Mouse (Mus musculus): ENCODE results near the gene Mgat4b. TPM values are rescaled to one million over a fixed set of nuclear protein-coding genes. Genes with fewer than 3 reads are reported as not detected.

Mgat4b gene
- total RNA-seq, 2 experiments from 2014 or later = 9.1 to 22.2 TPM

Other genes with a start within 250 kb of the Mgat4b start
- 424 and 462 TPM in 2 replicates for gene Rnf130, start 185.5 kb upstream of the Mgat4b start, total RNA-seq (2015)
- 408 and 436 TPM in 2 replicates for gene Rnf130, start 185.5 kb upstream of the Mgat4b start, total RNA-seq (2017)
- 17.8 and 23.5 TPM in 2 replicates for gene Tbc1d9b, start 79.5 kb upstream of the Mgat4b start, total RNA-seq (2015)
- 30.9 and 36.7 TPM in 2 replicates for gene Tbc1d9b, start 79.5 kb upstream of the Mgat4b start, total RNA-seq (2017)
- 7.6 and 9.2 TPM in 2 replicates for gene Mrnip, start 36.4 kb upstream of the Mgat4b start, total RNA-seq (2015)
- 7.5 and 11.6 TPM in 2 replicates for gene Mrnip, start 36.4 kb upstream of the Mgat4b start, total RNA-seq (2017)
- 51.8 and 56.7 TPM in 2 replicates for gene Sqstm1, start 63 bp upstream of the Mgat4b start, total RNA-seq (2015)
- 298 and 386 TPM in 2 replicates for gene Sqstm1, start 63 bp upstream of the Mgat4b start, total RNA-seq (2017)
- not detected in 2 replicates for gene Ltc4s, start 27.7 kb downstream of the Mgat4b start, total RNA-seq (2015)
- gene Ltc4s, start 27.7 kb downstream of the Mgat4b start, total RNA-seq (2017) = 0.66 TPM in 1 of 2 replicates, not detected in the other
- gene Maml1, start 81.4 kb downstream of the Mgat4b start, total RNA-seq (2015) = 28.0 and 30.6 TPM in 2 replicates
- gene Maml1, start 81.4 kb downstream of the Mgat4b start, total RNA-seq (2017) = 8.8 and 11.7 TPM in 2 replicates
- 242 and 264 TPM in 2 replicates for gene Canx, start 114.8 kb downstream of the Mgat4b start, total RNA-seq (2015)
- 684 and 685 TPM in 2 replicates for gene Canx, start 114.8 kb downstream of the Mgat4b start, total RNA-seq (2017)
- not detected in 2 replicates for gene Cby3, start 143.6 kb downstream of the Mgat4b start, total RNA-seq (2015)
- gene Cby3, start 143.6 kb downstream of the Mgat4b start, total RNA-seq (2017) = not detected in 2 replicates
- gene Hnrnph1, start 166.1 kb downstream of the Mgat4b start, total RNA-seq (2015) = 400 and 438 TPM in 2 replicates
- 436 and 510 TPM in 2 replicates for gene Hnrnph1, start 166.1 kb downstream of the Mgat4b start, total RNA-seq (2017)
- gene Rufy1, start 220.2 kb downstream of the Mgat4b start, total RNA-seq (2015) = 51.2 and 53.0 TPM in 2 replicates
- gene Rufy1, start 220.2 kb downstream of the Mgat4b start, total RNA-seq (2017) = 81.6 and 82.2 TPM in 2 replicates